Mouse (Mus musculus): ENCODE results near the gene Itgav. TPM values are rescaled to one million over a fixed set of nuclear protein-coding genes. Genes with fewer than 3 reads are reported as not detected.

Gene Itgav
- 10 to 100 TPM; 30.8 to 46.4 TPM for total RNA-seq (2023)

GRCm38 (mm10) chr2:83723921-83724826 lies at the start of gene Itgav:
Gene Itgav (plus strand): TSS chr2:83724397.

GRCm38 (mm10) chr2:83812483-83813272 lies 88.5 kb downstream of the Itgav start, which contains the start of gene Fam171b:
Gene Fam171b (plus strand): TSS chr2:83812636.

Other genes starting within 250 kb of the Itgav start
- 10 to 100 TPM; 43.2 to 49.3 TPM for gene Zc3h15, start 80.0 kb upstream of the Itgav start, total RNA-seq (2023)
- not detected for gene Fam171b, start 88.2 kb downstream of the Itgav start, total RNA-seq (2023)
- gene Zswim2, start 216.8 kb downstream of the Itgav start, total RNA-seq (2023), result not detected
- 1 to 10 TPM in 1 of 2 experiments, under 1 TPM in 1; 0.93 to 1.3 TPM for gene Gm13698, start 231.3 kb downstream of the Itgav start, total RNA-seq (2023)
- gene Gm13693, start 237.1 kb downstream of the Itgav start, total RNA-seq (2023), result 1 to 10 TPM in 1 of 2 experiments, under 1 TPM in 1; 0.93 to 1.3 TPM
- gene Gm13695, start 242.9 kb downstream of the Itgav start, total RNA-seq (2023), result 1 to 10 TPM in 1 of 2 experiments, under 1 TPM in 1; 0.93 to 1.3 TPM
- 1 to 10 TPM in 1 of 2 experiments, under 1 TPM in 1; 0.93 to 1.3 TPM for gene Gm13696, start 248.7 kb downstream of the Itgav start, total RNA-seq (2023)

Data from neutrophil, adult 83 days (primary cell).